Mouse (Mus musculus) liver, embryonic 14.5 days (tissue): ENCODE data around the gene Spon1. TPM values are rescaled to one million over a fixed set of nuclear protein-coding genes. Genes with fewer than 3 reads are reported as not detected.

Experiments
- ATAC-seq: fragments of 200-750 bp; cut with Nextera tagmentation; 2 replicates; pipeline ENCODE4 v1.8.0; 2017; ENCODE audit warnings: moderate number of reproducible peaks, mild to moderate bottlenecking, moderate library complexity; ENCODE audit not compliant: insufficient read depth
- DNase-seq, 3 experiments: peaks; one replicate each; pipeline ENCODE4 v3.0.0-alpha.2; 2012 to 2013; ENCODE audit warnings: low read depth in 3 of 3, low spot score in 3 of 3
- H3K27ac ChIP-seq: fragments of 300-500 bp; sonication (generic); 2 replicates; pipeline ENCODE4 v1.5.1; 2014; ENCODE audit warnings: moderate library complexity, mild to moderate bottlenecking, control low read depth, inconsistent platforms
- H3K27me3 ChIP-seq: fragments of 300-500 bp; sonication (generic); 2 replicates; pipeline ENCODE4 v1.6.1; 2014; ENCODE audit warnings: mild to moderate bottlenecking, low read length, moderate library complexity; ENCODE audit not compliant: control insufficient read depth, insufficient read depth
- H3K36me3 ChIP-seq: fragments of 300-500 bp; sonication (generic); replicated peaks from 2 replicates; pipeline ENCODE4 v1.6.1; 2014; ENCODE audit warnings: low read depth; ENCODE audit not compliant: control insufficient read depth, insufficient read depth
- H3K4me1 ChIP-seq, 2 experiments: fragments of 200-500 bp in 1 of 2; fragments of 300-500 bp in 1 of 2; sonication (generic) in 1 of 2; replicated peaks; 2 replicates each; pipeline ENCODE4 v1.6.1; 2012 to 2014; ENCODE audit warnings: antibody characterized with exemption in 1 of 2, inconsistent platforms in 1 of 2, low read length in 1 of 2; ENCODE audit not compliant: control insufficient read depth in 2 of 2, insufficient read depth in 2 of 2
- H3K4me2 ChIP-seq: fragments of 300-500 bp; sonication (generic); 2 replicates; pipeline ENCODE4 v1.6.1; 2014; ENCODE audit warnings: low read depth, mild to moderate bottlenecking, control low read depth, moderate library complexity
- H3K4me3 ChIP-seq, 2 experiments: fragments of 200-500 bp in 1 of 2; fragments of 300-500 bp in 1 of 2; sonication (generic) in 1 of 2; 2 replicates each; pipeline ENCODE4 v1.5.1; 2012 to 2014; ENCODE audit warnings: low read depth in 2 of 2, low read length in 2 of 2, mild to moderate bottlenecking in 2 of 2, control low read depth in 1 of 2, inconsistent platforms in 1 of 2, moderate library complexity in 1 of 2; ENCODE audit not compliant: insufficient read depth in 1 of 2
- H3K9ac ChIP-seq: fragments of 300-500 bp; sonication (generic); replicated peaks from 2 replicates; pipeline ENCODE4 v1.6.1; 2014; ENCODE audit warnings: mild to moderate bottlenecking, control low read depth, moderate library complexity
- H3K9me3 ChIP-seq: fragments of 300-500 bp; sonication (generic); 2 replicates; pipeline ENCODE4 v1.6.1; 2016; ENCODE audit warnings: low read length, mixed read lengths; ENCODE audit not compliant: control insufficient read depth
- CTCF ChIP-seq: IDR thresholded peaks from 2 replicates; pipeline ENCODE4 v1.5.1; 2016; ENCODE audit warnings: antibody characterized with exemption, low read depth, control low read depth
- EP300 ChIP-seq: IDR thresholded peaks from 2 replicates; pipeline ENCODE4 v1.6.1; 2016; ENCODE audit warnings: antibody characterized with exemption, low read depth
- WGBS: fragments of 180-500 bp; shearing (Covaris S2); extraction: QIAGEN DNeasy Blood & Tissue Kit; methylation state at CpG from one replicate; pipeline ENCODE4 v1.1.7; 2014; ENCODE audit not compliant: insufficient replicate concordance; 5-methylcytosine and 5-hydroxymethylcytosine counted together
- polyA plus RNA-seq, 2 experiments: library from polyadenylated mRNA; depleted of rRNA in 1 of 2; stranded (reverse) in 1 of 2; unstranded in 1 of 2; fragments of >200 nt; fragmentation: Nextera tagmentation in 1 of 2; extraction: Ambion mirVana in 1 of 2; gene quantifications; 2 replicates each; pipeline versions ENCODE4 v1.2.1 to v1.2.3; 2012 to 2014

Gene Spon1
- polyA plus RNA-seq, 2 experiments = 0.36 to 0.39 TPM

GRCm38 (mm10) chr7:114053720-114054119 lies 287.9 kb downstream of the Spon1 start:
- no peaks in the 10 kb centered on the region for H3K4me1 ChIP-seq
- H3K36me3 ChIP-seq = no peaks in the 10 kb centered on the region
- H3K27me3 ChIP-seq = no peaks in the 10 kb centered on the region
- no peak for DNase-seq
- no peaks in the 10 kb centered on the region for H3K9me3 ChIP-seq
- 36% methylated on average over 4 of the region's 4 CpGs for WGBS
- no peak overlapping the region for H3K4me3 ChIP-seq
- no peak for ATAC-seq
- TF ChIP-seq CTCF (no peak), EP300 (no peak)
- H3K9ac ChIP-seq = no peak overlapping the region
- no peak overlapping the region for H3K4me2 ChIP-seq
- H3K27ac ChIP-seq = no peak overlapping the region

GRCm38 (mm10) chr7:114058166-114058565 lies 292.4 kb downstream of the Spon1 start:
- TF ChIP-seq CTCF (no peak), EP300 (no peak)
- Histone ChIP-seq H3K4me2 (no peak overlapping the region), H3K9ac (no peak overlapping the region), H3K9me3 (no peaks in the 10 kb centered on the region), H3K4me1 (no peaks in the 10 kb centered on the region), H3K4me3 (no peak overlapping the region), H3K36me3 (no peaks in the 10 kb centered on the region), H3K27ac (no peak overlapping the region), H3K27me3 (no peaks in the 10 kb centered on the region)
- DNase-seq (no peak), ATAC-seq (no peak)
- WGBS = 76% methylated on average over 16 of the region's 16 CpGs

- Histone ChIP-seq H3K27ac (no peak overlapping the region), H3K4me2 (no peak overlapping the region), H3K9me3 (no peaks in the 10 kb centered on the region), H3K4me3 (no peak overlapping the region), H3K9ac (no peak overlapping the region), H3K36me3 (no peaks in the 10 kb centered on the region), H3K4me1 (no peaks in the 10 kb centered on the region), H3K27me3 (no peaks in the 10 kb centered on the region)
- no peak for TF ChIP-seq EP300
- TF ChIP-seq CTCF = no peak
- DNase-seq (no peak), ATAC-seq (no peak)
- WGBS = 68% methylated on average over 6 of the region's 6 CpGs
Measured at GRCm38 (mm10) chr7:114058927-114059441, 293.2 kb downstream of the Spon1 start.

GRCm38 (mm10) chr7:114060445-114060844 lies 294.6 kb downstream of the Spon1 start:
- no peaks in the 10 kb centered on the region for H3K9me3 ChIP-seq
- no peaks in the 10 kb centered on the region for H3K27me3 ChIP-seq
- H3K4me3 ChIP-seq = no peak overlapping the region
- WGBS = 78% methylated on average over 5 of the region's 6 CpGs
- no peak overlapping the region for H3K9ac ChIP-seq
- DNase-seq (no peak), ATAC-seq (no peak)
- H3K36me3 ChIP-seq = no peaks in the 10 kb centered on the region
- no peak for TF ChIP-seq EP300
- TF ChIP-seq CTCF = no peak
- H3K27ac ChIP-seq = no peak overlapping the region
- H3K4me2 ChIP-seq = no peak overlapping the region
- H3K4me1 ChIP-seq = no peaks in the 10 kb centered on the region

GRCm38 (mm10) chr7:114062451-114062850 lies 296.7 kb downstream of the Spon1 start:
- H3K4me1 ChIP-seq = peaks cover 0 to 9% of the 10 kb centered on the region in 2 experiments; a peak in 2 of 4 replicates
- H3K9me3 ChIP-seq = no peaks in the 10 kb centered on the region
- H3K9ac ChIP-seq = no peak overlapping the region
- H3K27ac ChIP-seq = no peak overlapping the region
- no peaks in the 10 kb centered on the region for H3K36me3 ChIP-seq
- H3K4me2 ChIP-seq = no peak overlapping the region
- whole genome bisulfite sequencing = 48% methylated on average over 1 of the region's 1 CpGs
- DNase-seq (no peak), ATAC-seq (no peak)
- no peak overlapping the region for H3K4me3 ChIP-seq
- TF ChIP-seq CTCF (no peak), EP300 (no peak)
- H3K27me3 ChIP-seq = no peaks in the 10 kb centered on the region
